Mouse (Mus musculus): Measurements from ENCODE around the gene Mgrn1. TPM values are rescaled to one million over a fixed set of nuclear protein-coding genes. Genes with fewer than 3 reads are reported as not detected.
A peak's percentile ranks its signal among the peaks of the same experiment; 100 is the strongest.

Mgrn1 gene
- polyA plus RNA-seq, 1 experiment from 2014 or later: 57.8 TPM

GRCm38 (mm10) chr16:4896249-4897027, 10.4 kb downstream of the Mgrn1 start:
- Histone ChIP-seq H3K27me3 (replicated peaks; ENCODE audit: control insufficient read depth, insufficient read depth, low read length) (no peaks in the 10 kb centered on the region), H3K9me3 (ENCODE audit: control insufficient read depth) (no peaks in the 10 kb centered on the region), H3K27ac (ENCODE audit: low read depth, low read length) (peak overlapping the region; percentile 62), H3K4me3 (ENCODE audit: low read depth, low read length) (no peak overlapping the region), H3K36me3 (ENCODE audit: control insufficient read depth, insufficient read depth) (0 out of 2 replicates have a peak, but pooled peaks cover 7% of the 10 kb centered on the region), H3K9ac (ENCODE audit: low read depth, low read length) (0 out of 2 replicates have a peak overlapping the region, but pooled peaks have one; percentile 22), H3K4me1 (replicated peaks; ENCODE audit: control insufficient read depth, insufficient read depth, low read length) (no peaks in the 10 kb centered on the region), H3K4me2 (replicated peaks; ENCODE audit: low read depth) (no peak overlapping the region)
- peak; percentile 94 for ATAC-seq
- TF ChIP-seq CTCF (IDR thresholded peaks at IDR 0.05; ENCODE audit: low read depth): no peak
- 56% methylated on average over 5 of the region's 5 CpGs for WGBS

- TF ChIP-seq CTCF (IDR thresholded peaks at IDR 0.05; ENCODE audit: low read depth): peak; percentile 63
- WGBS: 65% methylated on average over 7 of the region's 7 CpGs
- Histone ChIP-seq H3K9ac (ENCODE audit: low read depth, low read length) (no peak overlapping the region), H3K4me3 (ENCODE audit: low read depth, low read length) (no peak overlapping the region), H3K27ac (ENCODE audit: low read depth, low read length) (peak overlapping the region; percentile 51; the same call in 1 of the 2 replicates), H3K4me2 (replicated peaks; ENCODE audit: low read depth) (no peak overlapping the region), H3K9me3 (ENCODE audit: control insufficient read depth) (no peaks in the 10 kb centered on the region), H3K27me3 (replicated peaks; ENCODE audit: control insufficient read depth, insufficient read depth, low read length) (no peaks in the 10 kb centered on the region), H3K4me1 (replicated peaks; ENCODE audit: control insufficient read depth, insufficient read depth, low read length) (no peaks in the 10 kb centered on the region), H3K36me3 (ENCODE audit: control insufficient read depth, insufficient read depth) (0 out of 2 replicates have a peak, but pooled peaks cover 6% of the 10 kb centered on the region)
- peak; percentile 44 for ATAC-seq
These were observed 11.2 kb downstream of the Mgrn1 start for GRCm38 (mm10) chr16:4897146-4897730.

DNA sequence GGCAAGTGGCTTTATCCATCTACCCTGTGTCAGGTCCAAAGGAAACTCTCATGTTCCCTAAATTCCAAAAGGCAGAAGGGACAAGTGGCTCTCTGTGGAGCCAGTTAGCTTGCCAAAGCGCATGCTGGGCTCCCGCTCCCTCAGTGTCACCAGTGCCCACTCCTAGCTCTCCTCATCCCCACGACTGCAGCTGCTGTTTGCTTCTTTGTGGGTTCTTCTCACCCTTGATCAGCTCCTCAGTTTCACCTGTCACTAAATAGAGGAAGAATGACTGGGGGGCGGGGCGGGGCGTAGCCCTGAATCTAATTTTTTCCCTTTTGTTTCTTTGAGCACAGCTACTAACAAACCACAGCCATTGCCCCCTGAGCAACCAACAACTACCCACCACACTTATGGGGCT, 12.8 kb downstream of the Mgrn1 start:
- Histone ChIP-seq H3K4me2 (replicated peaks; ENCODE audit: low read depth) (no peak overlapping the region), H3K4me3 (ENCODE audit: low read depth, low read length) (no peak overlapping the region), H3K27me3 (replicated peaks; ENCODE audit: control insufficient read depth, insufficient read depth, low read length) (no peaks in the 10 kb centered on the region), H3K36me3 (ENCODE audit: control insufficient read depth, insufficient read depth) (0 out of 2 replicates have a peak, but pooled peaks cover 6% of the 10 kb centered on the region), H3K27ac (ENCODE audit: low read depth, low read length) (no peak overlapping the region), H3K9me3 (ENCODE audit: control insufficient read depth) (no peaks in the 10 kb centered on the region), H3K4me1 (replicated peaks; ENCODE audit: control insufficient read depth, insufficient read depth, low read length) (no peaks in the 10 kb centered on the region), H3K9ac (ENCODE audit: low read depth, low read length) (no peak overlapping the region)
- WGBS: 80% methylated on average over 6 of the region's 6 CpGs
- no peak for TF ChIP-seq CTCF (IDR thresholded peaks at IDR 0.05; ENCODE audit: low read depth)
- no peak for ATAC-seq

- Histone ChIP-seq H3K27me3 (replicated peaks; ENCODE audit: control insufficient read depth, insufficient read depth, low read length) (no peaks in the 10 kb centered on the region), H3K4me1 (replicated peaks; ENCODE audit: control insufficient read depth, insufficient read depth, low read length) (no peaks in the 10 kb centered on the region), H3K9me3 (ENCODE audit: control insufficient read depth) (no peaks in the 10 kb centered on the region), H3K27ac (ENCODE audit: low read depth, low read length) (no peak overlapping the region), H3K36me3 (ENCODE audit: control insufficient read depth, insufficient read depth) (0 out of 2 replicates have a peak, but pooled peaks cover 6% of the 10 kb centered on the region), H3K4me2 (replicated peaks; ENCODE audit: low read depth) (no peak overlapping the region), H3K9ac (ENCODE audit: low read depth, low read length) (no peak overlapping the region), H3K4me3 (ENCODE audit: low read depth, low read length) (no peak overlapping the region)
- no peak for ATAC-seq
- no peak for TF ChIP-seq CTCF (IDR thresholded peaks at IDR 0.05; ENCODE audit: low read depth)
- WGBS: 58% methylated on average over 2 of the region's 2 CpGs
These were observed 13.7 kb downstream of the Mgrn1 start for GRCm38 (mm10) chr16:4899711-4900110.

- Histone ChIP-seq H3K4me2 (replicated peaks; ENCODE audit: low read depth) (no peak overlapping the region), H3K9me3 (ENCODE audit: control insufficient read depth) (no peaks in the 10 kb centered on the region), H3K4me1 (replicated peaks; ENCODE audit: control insufficient read depth, insufficient read depth, low read length) (no peaks in the 10 kb centered on the region), H3K36me3 (ENCODE audit: control insufficient read depth, insufficient read depth) (0 out of 2 replicates have a peak, but pooled peaks cover 6% of the 10 kb centered on the region), H3K4me3 (ENCODE audit: low read depth, low read length) (no peak overlapping the region), H3K9ac (ENCODE audit: low read depth, low read length) (no peak overlapping the region), H3K27me3 (replicated peaks; ENCODE audit: control insufficient read depth, insufficient read depth, low read length) (no peaks in the 10 kb centered on the region), H3K27ac (ENCODE audit: low read depth, low read length) (no peak overlapping the region)
- TF ChIP-seq CTCF (IDR thresholded peaks at IDR 0.05; ENCODE audit: low read depth): no peak
- 64% methylated on average over 7 of the region's 7 CpGs for WGBS
- no peak for ATAC-seq
These were observed 15.1 kb downstream of the Mgrn1 start for GRCm38 (mm10) chr16:4901167-4901566.

DNA sequence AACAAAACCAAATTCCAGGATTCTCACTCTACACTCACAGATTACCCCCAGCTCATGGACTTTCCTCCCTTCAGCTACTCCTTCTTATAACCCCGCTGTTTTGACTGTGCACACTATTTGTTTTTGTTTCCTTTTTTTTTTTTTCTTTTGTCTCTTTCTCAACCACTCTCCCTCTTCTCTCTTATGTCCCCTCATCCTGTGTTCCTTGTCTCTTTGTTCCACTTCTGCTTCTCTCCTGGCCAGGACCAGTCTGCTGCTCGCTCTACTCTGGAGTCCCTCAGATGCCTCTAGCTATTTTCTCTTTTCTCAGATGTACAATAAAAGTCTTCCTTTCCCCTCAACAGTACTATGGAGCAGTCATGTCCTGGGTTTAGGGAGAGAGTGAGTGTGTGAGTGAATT, 16.3 kb downstream of the Mgrn1 start:
- H3K4me3 ChIP-seq (ENCODE audit: low read depth, low read length): no peak overlapping the region
- no peak for ATAC-seq
- no peak overlapping the region for H3K4me2 ChIP-seq (replicated peaks; ENCODE audit: low read depth)
- no peaks in the 10 kb centered on the region for H3K9me3 ChIP-seq (ENCODE audit: control insufficient read depth)
- no peak for TF ChIP-seq CTCF (IDR thresholded peaks at IDR 0.05; ENCODE audit: low read depth)
- H3K27me3 ChIP-seq (replicated peaks; ENCODE audit: control insufficient read depth, insufficient read depth, low read length): no peaks in the 10 kb centered on the region
- 0 out of 2 replicates have a peak, but pooled peaks cover 8% of the 10 kb centered on the region for H3K36me3 ChIP-seq (ENCODE audit: control insufficient read depth, insufficient read depth)
- WGBS: 75% methylated on average over 2 of the region's 2 CpGs
- no peak overlapping the region for H3K27ac ChIP-seq (ENCODE audit: low read depth, low read length)
- H3K9ac ChIP-seq (ENCODE audit: low read depth, low read length): no peak overlapping the region
- no peaks in the 10 kb centered on the region for H3K4me1 ChIP-seq (replicated peaks; ENCODE audit: control insufficient read depth, insufficient read depth, low read length)

Measured in intestine, postnatal 0 days (tissue).